Mouse (Mus musculus) monocyte, adult 2 months (primary cell): ENCODE results near the gene Uck1.

ENCODE experiments used
- DNase-seq, 2 experiments: peaks; one replicate each; pipeline ENCODE4 v3.0.0; 2022; ENCODE audit warnings: low spot score in 2 of 2, low read depth in 1 of 2

The Uck1 gene

GRCm38 (mm10) chr2:32220021-32220420 is 39.9 kb downstream of the Uck1 start:
- DNase-seq, result no peak

DNA sequence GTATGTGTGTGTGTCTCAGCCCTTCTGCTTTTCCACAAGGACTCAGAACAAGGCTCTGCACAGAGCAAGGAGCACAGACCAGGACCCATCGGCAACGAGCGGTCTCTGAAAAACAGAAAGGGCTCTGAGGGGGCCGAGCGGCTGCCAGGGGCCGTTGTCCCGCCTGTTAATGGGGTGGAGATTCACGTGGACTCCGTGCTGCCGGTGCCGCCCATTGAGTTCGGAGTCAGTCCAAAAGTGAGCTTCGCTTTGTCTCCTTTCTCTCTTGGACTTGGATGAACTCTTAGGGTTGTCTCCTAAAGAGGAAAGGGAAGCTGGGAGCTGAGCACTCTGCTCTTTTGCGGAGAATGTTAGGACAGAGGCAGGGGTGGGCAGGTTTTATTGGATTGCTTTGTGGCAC is 40.5 kb downstream of the Uck1 start:
- no peak for DNase-seq

DNA sequence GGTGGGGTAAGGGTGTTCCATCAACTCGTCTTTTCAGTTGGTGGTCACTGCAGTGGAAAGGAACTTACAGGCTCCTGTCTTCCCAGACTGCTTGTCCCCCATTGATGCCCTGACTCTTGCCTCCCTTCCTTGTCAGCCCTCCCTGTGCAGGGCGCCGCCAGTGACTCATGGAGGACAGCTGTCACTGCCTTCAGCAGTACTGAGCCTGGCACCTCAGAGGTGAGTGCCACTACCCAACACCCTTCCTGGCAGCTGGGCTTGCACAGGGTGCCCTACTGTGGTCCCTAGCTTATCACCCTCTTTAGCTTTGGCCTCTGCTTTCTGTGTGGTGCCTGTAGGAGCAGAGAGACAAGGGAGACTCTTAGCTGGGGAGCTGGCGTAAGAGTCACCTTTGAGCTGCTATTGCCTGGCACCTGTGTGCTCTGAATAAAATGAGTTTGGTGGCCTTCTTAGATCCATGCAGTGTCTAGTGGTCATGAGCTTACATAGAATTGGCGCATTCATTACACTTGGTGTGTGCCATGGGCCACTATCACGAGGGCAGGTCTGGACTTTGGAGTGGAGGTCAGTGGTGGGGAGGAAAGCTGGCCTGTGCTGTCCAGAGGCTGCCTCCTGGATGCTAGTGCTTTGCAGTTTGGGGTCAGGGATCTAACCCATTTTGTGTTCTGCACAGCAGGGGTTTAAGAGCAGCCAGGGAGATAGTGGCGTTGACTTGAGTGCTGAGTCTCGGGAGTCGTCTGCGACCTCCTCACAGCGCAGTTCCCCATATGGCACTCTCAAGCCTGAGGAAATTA is 41.2 kb downstream of the Uck1 start:
- DNase-seq, result no peak

DNA sequence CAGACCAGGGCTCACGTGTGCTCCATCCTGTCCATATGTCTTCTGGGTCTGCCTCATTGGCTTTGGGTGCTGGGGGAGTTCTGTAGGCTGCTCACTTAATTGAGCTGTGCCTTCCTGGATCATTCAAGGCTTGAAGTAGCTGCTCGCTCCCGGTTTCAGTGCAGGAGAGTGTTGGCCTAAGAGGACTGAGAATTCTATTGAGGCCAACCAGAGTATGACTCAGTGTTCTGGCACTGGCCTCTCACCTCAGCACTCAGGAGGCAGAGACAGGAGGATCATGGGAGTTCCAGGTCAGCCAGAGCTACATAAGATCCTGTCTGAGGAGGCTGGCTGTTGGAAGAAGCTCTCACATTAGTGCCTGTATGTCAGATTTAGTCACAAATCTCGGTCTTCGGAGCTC is 41.8 kb downstream of the Uck1 start:
- no peak for DNase-seq

- no peak for DNase-seq
Measured at GRCm38 (mm10) chr2:32217656-32218055, 42.3 kb downstream of the Uck1 start.

GRCm38 (mm10) chr2:32216506-32216905 is 43.5 kb downstream of the Uck1 start:
- no peak for DNase-seq

DNA sequence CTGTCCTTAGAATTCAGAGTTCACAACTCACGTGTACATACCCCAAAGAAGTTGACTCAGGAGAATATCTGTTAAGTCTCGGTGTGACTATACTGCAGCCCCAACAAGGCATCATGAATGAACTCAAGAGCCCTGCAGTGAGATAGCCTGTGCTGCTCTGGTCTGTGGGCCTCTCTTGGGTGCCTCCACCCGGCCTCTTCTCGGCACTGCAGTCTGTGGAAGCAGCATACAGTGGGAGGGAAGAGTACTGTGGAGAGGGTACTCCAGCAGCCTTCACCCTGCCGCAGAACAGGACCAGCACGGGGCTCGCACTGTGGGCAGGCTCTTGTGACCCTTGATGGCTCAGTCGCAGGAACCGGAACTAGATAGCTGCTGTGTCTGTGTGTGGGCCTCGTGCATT is 44.4 kb downstream of the Uck1 start:
- no peak for DNase-seq

DNA sequence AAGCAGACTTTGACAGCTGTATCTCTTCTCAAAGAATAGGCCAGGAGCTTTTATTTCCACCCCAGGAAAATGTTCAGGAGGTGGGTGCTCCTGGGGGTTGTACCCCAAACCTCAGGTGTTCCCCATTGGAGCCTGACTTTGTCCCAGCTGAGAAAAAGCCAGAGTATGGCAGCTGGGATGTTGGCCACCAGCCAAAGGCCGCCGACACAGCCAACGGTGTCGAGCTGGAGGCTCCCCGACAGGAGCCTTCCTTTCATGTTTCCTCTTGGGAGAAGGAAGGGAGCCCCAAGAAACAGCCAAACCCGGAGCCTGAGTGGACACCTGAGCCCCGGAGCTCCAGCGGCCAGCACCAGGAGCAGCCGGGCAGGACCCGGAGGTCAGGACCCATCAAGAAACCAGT is 47.0 kb downstream of the Uck1 start:
- no peak for DNase-seq

DNA sequence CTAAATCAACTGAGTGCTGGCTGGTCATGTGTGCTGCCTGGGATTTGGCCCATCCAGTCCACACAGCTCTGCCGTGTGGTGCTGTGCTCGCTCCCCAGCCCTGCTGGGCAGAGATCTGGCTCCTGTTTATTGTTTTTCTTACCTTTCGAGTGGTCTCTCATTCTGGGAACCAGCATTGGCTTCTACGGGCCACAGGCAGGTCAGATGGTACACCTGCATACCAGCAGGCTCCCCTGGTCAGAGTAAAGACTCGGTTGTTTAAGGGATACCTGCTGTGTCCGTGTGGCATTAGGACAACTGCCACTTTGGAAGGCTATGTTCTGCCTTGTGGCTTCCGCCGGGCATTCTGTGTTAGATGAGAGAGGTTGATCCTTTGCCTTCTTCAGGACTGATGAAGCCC is 48.3 kb downstream of the Uck1 start:
- DNase-seq, result no peak

- DNase-seq, result no peak
Measured at GRCm38 (mm10) chr2:32207682-32208081, 52.3 kb downstream of the Uck1 start.
